Mouse (Mus musculus) liver, embryonic 16.5 days (tissue): ENCODE results near the gene Utrn. TPM values are rescaled to one million over a fixed set of nuclear protein-coding genes. Genes with fewer than 3 reads are reported as not detected.

Experiments used
- ATAC-seq: fragments of 200-750 bp; cut with Nextera tagmentation; 2 replicates; pipeline ENCODE4 v1.8.0; 2017; ENCODE audit warnings: low read depth, mild to moderate bottlenecking, moderate number of reproducible peaks, moderate library complexity
- H3K27ac ChIP-seq: fragments of 300-500 bp; sonication (generic); 2 replicates; pipeline ENCODE4 v1.5.1; 2014; ENCODE audit warnings: mild to moderate bottlenecking, low read length
- H3K27me3 ChIP-seq: fragments of 300-500 bp; sonication (generic); 2 replicates; pipeline ENCODE4 v1.6.1; 2014; ENCODE audit warnings: low read depth, low read length, mixed read lengths; ENCODE audit not compliant: control insufficient read depth, insufficient read depth
- H3K36me3 ChIP-seq: fragments of 300-500 bp; sonication (generic); 2 replicates; pipeline ENCODE4 v1.6.1; 2014; ENCODE audit warnings: mild to moderate bottlenecking; ENCODE audit not compliant: control insufficient read depth, insufficient read depth
- H3K4me1 ChIP-seq: fragments of 300-500 bp; sonication (generic); 2 replicates; pipeline ENCODE4 v1.6.1; 2014; ENCODE audit warnings: low read depth, low read length, mixed read lengths; ENCODE audit not compliant: control insufficient read depth
- H3K4me2 ChIP-seq: fragments of 300-500 bp; sonication (generic); 2 replicates; pipeline ENCODE4 v1.6.1; 2014; ENCODE audit warnings: low read depth, low read length, mixed read lengths
- H3K4me3 ChIP-seq: fragments of 300-500 bp; sonication (generic); 2 replicates; pipeline ENCODE4 v1.5.1; 2014; ENCODE audit warnings: low read depth, mild to moderate bottlenecking, low read length
- H3K9ac ChIP-seq: fragments of 300-500 bp; sonication (generic); 2 replicates; pipeline ENCODE4 v1.6.1; 2014; ENCODE audit warnings: low read depth, low read length
- H3K9me3 ChIP-seq: fragments of 300-500 bp; sonication (generic); replicated peaks from 2 replicates; pipeline ENCODE4 v1.6.1; 2016; ENCODE audit warnings: low read length; ENCODE audit not compliant: control insufficient read depth
- WGBS: fragments of 180-500 bp; shearing (Covaris S2); extraction: QIAGEN DNeasy Blood & Tissue Kit; methylation state at CpG from one replicate; pipeline ENCODE4 v1.1.7; 2014; ENCODE audit not compliant: insufficient replicate concordance; 5-methylcytosine and 5-hydroxymethylcytosine counted together
- polyA plus RNA-seq: library from polyadenylated mRNA; unstranded; fragments of >200 nt; fragmentation: Nextera tagmentation; extraction: Ambion mirVana; gene quantifications from 2 replicates; pipeline ENCODE4 v1.2.1, GENCODE M21; 2015

The Utrn gene
- polyA plus RNA-seq, 1 experiment from 2014 or later = 10.2 TPM

- Histone ChIP-seq H3K27me3 (no peaks in the 10 kb centered on the region), H3K4me3 (no peak overlapping the region), H3K36me3 (no peaks in the 10 kb centered on the region), H3K9ac (no peak overlapping the region), H3K9me3 (no peaks in the 10 kb centered on the region), H3K4me1 (no peaks in the 10 kb centered on the region), H3K27ac (no peak overlapping the region), H3K4me2 (no peak overlapping the region)
- WGBS = 78% methylated on average over 3 of the region's 3 CpGs
- no peak for ATAC-seq
Measured at GRCm38 (mm10) chr10:12700576-12700975, 168.6 kb downstream of the Utrn start.

- H3K4me1 ChIP-seq = no peaks in the 10 kb centered on the region
- 75% methylated on average over 3 of the region's 3 CpGs for WGBS
Measured at GRCm38 (mm10) chr10:12697902-12698301, 171.3 kb downstream of the Utrn start.

GRCm38 (mm10) chr10:12696704-12697103 lies 172.5 kb downstream of the Utrn start:
- no peak overlapping the region for H3K27ac ChIP-seq
- no peak overlapping the region for H3K9ac ChIP-seq
- ATAC-seq = no peak
- no peaks in the 10 kb centered on the region for H3K27me3 ChIP-seq
- no peaks in the 10 kb centered on the region for H3K4me1 ChIP-seq
- WGBS = 63% methylated on average over 6 of the region's 6 CpGs
- no peak overlapping the region for H3K4me2 ChIP-seq
- no peaks in the 10 kb centered on the region for H3K36me3 ChIP-seq
- no peaks in the 10 kb centered on the region for H3K9me3 ChIP-seq
- H3K4me3 ChIP-seq = no peak overlapping the region

More at GRCm38 (mm10) chr10:12697902-12698301, 171.3 kb downstream of the Utrn start:
- ATAC-seq = no peak
- Histone ChIP-seq H3K36me3 (no peaks in the 10 kb centered on the region), H3K9ac (no peak overlapping the region), H3K4me3 (no peak overlapping the region), H3K27me3 (no peaks in the 10 kb centered on the region), H3K27ac (no peak overlapping the region), H3K9me3 (no peaks in the 10 kb centered on the region), H3K4me2 (no peak overlapping the region)

- no peaks in the 10 kb centered on the region for H3K36me3 ChIP-seq
- H3K9me3 ChIP-seq = no peaks in the 10 kb centered on the region
- no peaks in the 10 kb centered on the region for H3K4me1 ChIP-seq
- no peak for ATAC-seq
- no peak overlapping the region for H3K4me3 ChIP-seq
- H3K4me2 ChIP-seq = no peak overlapping the region
- H3K9ac ChIP-seq = no peak overlapping the region
- 44% methylated on average over 6 of the region's 6 CpGs for WGBS
- H3K27ac ChIP-seq = no peak overlapping the region
- no peaks in the 10 kb centered on the region for H3K27me3 ChIP-seq
Measured at GRCm38 (mm10) chr10:12694774-12695173, 174.4 kb downstream of the Utrn start.

- whole genome bisulfite sequencing = 19% methylated on average over 5 of the region's 5 CpGs
- no peak for ATAC-seq
- H3K36me3 ChIP-seq = no peaks in the 10 kb centered on the region
Measured at GRCm38 (mm10) chr10:12690601-12691000, 178.6 kb downstream of the Utrn start.

GRCm38 (mm10) chr10:12685683-12686082 lies 183.5 kb downstream of the Utrn start:
- Histone ChIP-seq H3K36me3 (peaks cover 2% of the 10 kb centered on the region; the same call in 1 of the 2 replicates), H3K27ac (no peak overlapping the region), H3K4me2 (no peak overlapping the region), H3K4me1 (no peaks in the 10 kb centered on the region), H3K4me3 (no peak overlapping the region), H3K9me3 (no peaks in the 10 kb centered on the region), H3K27me3 (no peaks in the 10 kb centered on the region), H3K9ac (no peak overlapping the region)
- ATAC-seq = no peak

More at GRCm38 (mm10) chr10:12690601-12691000, 178.6 kb downstream of the Utrn start:
- H3K4me3 ChIP-seq = no peak overlapping the region
- H3K27me3 ChIP-seq = no peaks in the 10 kb centered on the region
- H3K4me1 ChIP-seq = no peaks in the 10 kb centered on the region
- no peak overlapping the region for H3K4me2 ChIP-seq
- H3K9me3 ChIP-seq = no peaks in the 10 kb centered on the region
- H3K27ac ChIP-seq = no peak overlapping the region
- H3K9ac ChIP-seq = no peak overlapping the region

GRCm38 (mm10) chr10:12684018-12684417 lies 185.1 kb downstream of the Utrn start:
- H3K4me1 ChIP-seq = no peaks in the 10 kb centered on the region
- peaks cover 2% of the 10 kb centered on the region; the same call in 1 of the 2 replicates for H3K36me3 ChIP-seq
- H3K9ac ChIP-seq = no peak overlapping the region
- ATAC-seq = no peak
- no peaks in the 10 kb centered on the region for H3K9me3 ChIP-seq
- no peak overlapping the region for H3K4me3 ChIP-seq
- 70% methylated on average over 3 of the region's 3 CpGs for WGBS
- H3K27me3 ChIP-seq = no peaks in the 10 kb centered on the region
- H3K27ac ChIP-seq = no peak overlapping the region
- no peak overlapping the region for H3K4me2 ChIP-seq

GRCm38 (mm10) chr10:12673309-12673708 lies 195.9 kb downstream of the Utrn start:
- Histone ChIP-seq H3K4me1 (no peaks in the 10 kb centered on the region), H3K27me3 (no peaks in the 10 kb centered on the region), H3K36me3 (no peaks in the 10 kb centered on the region), H3K4me2 (no peak overlapping the region), H3K9me3 (no peaks in the 10 kb centered on the region), H3K4me3 (no peak overlapping the region), H3K27ac (no peak overlapping the region), H3K9ac (no peak overlapping the region)
- 76% methylated on average over 5 of the region's 5 CpGs for WGBS
- no peak for ATAC-seq

GRCm38 (mm10) chr10:12671608-12672007 lies 197.6 kb downstream of the Utrn start:
- H3K27me3 ChIP-seq = no peaks in the 10 kb centered on the region
- no peak overlapping the region for H3K27ac ChIP-seq
- H3K9me3 ChIP-seq = no peaks in the 10 kb centered on the region
- no peak overlapping the region for H3K4me3 ChIP-seq
- no peak overlapping the region for H3K9ac ChIP-seq
- H3K36me3 ChIP-seq = no peaks in the 10 kb centered on the region
- no peak overlapping the region for H3K4me2 ChIP-seq
- H3K4me1 ChIP-seq = no peaks in the 10 kb centered on the region
- 81% methylated on average over 9 of the region's 9 CpGs for WGBS
- no peak for ATAC-seq
